Mouse (Mus musculus) erythroblast, embryonic 14.5 days (primary cell): ENCODE measurements around the gene Commd9.

ENCODE experiments used
- GATA1 ChIP-seq: IDR thresholded peaks from 2 replicates; pipeline ENCODE4 v1.6.1; 2012; ENCODE audit warnings: low read length, inconsistent platforms, mixed read lengths
- TAL1 ChIP-seq: IDR thresholded peaks from 3 replicates; pipeline ENCODE4 v1.6.1; 2012; ENCODE audit warnings: low read length, inconsistent platforms, mixed read lengths

DNA sequence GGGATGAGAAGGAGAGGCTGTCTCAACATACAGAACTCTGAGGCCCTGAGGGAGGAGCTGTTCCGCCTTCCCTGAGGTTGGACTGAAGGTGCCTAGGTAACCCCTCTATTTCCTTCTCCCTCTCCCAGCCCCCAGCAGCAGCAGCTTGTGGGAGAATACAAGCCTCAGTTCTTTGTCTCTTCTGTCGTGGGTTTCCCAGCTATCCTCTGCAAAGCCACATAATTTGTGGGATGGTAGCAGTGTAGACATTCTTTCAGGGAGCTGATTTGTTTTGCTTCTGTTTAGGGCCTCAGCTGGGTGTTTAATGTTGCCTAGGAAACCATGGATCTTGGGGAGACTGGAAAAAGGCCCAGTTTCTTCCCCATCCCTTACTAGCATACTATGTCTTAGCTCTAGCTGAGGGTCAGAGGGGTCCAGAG, 34.1 kb downstream of the Commd9 start:
- TF ChIP-seq GATA1: no peak
- no peak for TF ChIP-seq TAL1
